Mouse (Mus musculus) bone marrow, adult 2 months (tissue): Measurements from ENCODE around the gene Myo15b. TPM values are rescaled to one million over a fixed set of nuclear protein-coding genes. Genes with fewer than 3 reads are reported as not detected.

Experiments
- H3K27ac ChIP-seq: fragments of 200-500 bp; 2 replicates; pipeline ENCODE4 v1.5.1; 2012; ENCODE audit warnings: low read depth, mild to moderate bottlenecking, control low read depth, inconsistent platforms, low read length; ENCODE audit not compliant: control insufficient read depth, poor library complexity, insufficient read depth
- H3K4me1 ChIP-seq: fragments of 200-500 bp; 2 replicates; pipeline ENCODE4 v1.6.1; 2011; ENCODE audit warnings: low read length; ENCODE audit not compliant: control insufficient read depth, insufficient read depth
- H3K4me3 ChIP-seq: fragments of 200-500 bp; replicated peaks from 2 replicates; pipeline ENCODE3; 2011; ENCODE audit warnings: mild to moderate bottlenecking, low read depth, low read length, control low read depth; ENCODE audit not compliant: control insufficient read depth
- CTCF ChIP-seq: fragments of 200-500 bp; IDR thresholded peaks from 2 replicates; pipeline ENCODE4 v1.5.1; 2011; ENCODE audit warnings: low read length, control low read depth; ENCODE audit not compliant: control insufficient read depth, insufficient read depth
- POLR2A ChIP-seq: fragments of 200-500 bp; IDR thresholded peaks from 2 replicates; pipeline ENCODE4 v1.6.1; 2011; ENCODE audit warnings: low read depth, mild to moderate bottlenecking, control low read depth, low read length, borderline replicate concordance; ENCODE audit not compliant: control insufficient read depth
- whole genome bisulfite sequencing: fragments of 180-500 bp; shearing (Covaris S2); methylation state at CpG from one replicate; pipeline ENCODE4 v1.1.7; 2018; 5-methylcytosine and 5-hydroxymethylcytosine counted together
- polyA plus RNA-seq: library from polyadenylated mRNA; stranded (reverse); fragments of >200 nt; gene quantifications from 2 replicates; pipeline ENCODE4 v1.2.4, GENCODE M21; 2011; ENCODE audit warnings: low replicate concordance; ENCODE audit not compliant: missing spikeins, insufficient read depth, insufficient read length

Gene Myo15b
- polyA plus RNA-seq, 1 experiment = 0.57 TPM

- H3K27ac ChIP-seq = peak within 1 kb of the TSS; percentile 64
- TF ChIP-seq CTCF = peak; percentile 99
- no peak; the same call in 1 of the 2 replicates for TF ChIP-seq POLR2A
- peak within 1 kb of the TSS; percentile 83 for H3K4me3 ChIP-seq
- under 1% methylated on average over 44 of the region's 44 CpGs for WGBS
- H3K4me1 ChIP-seq = 0 out of 2 replicates have a peak, but pooled peaks cover 2% of the 10 kb centered on the region
Observed at GRCm38 (mm10) chr11:115813507-115814296, 44.5 kb upstream of the Myo15b start, which contains the start of gene Caskin2. TSS of gene Caskin2 (minus strand) at chr11:115813639.

DNA sequence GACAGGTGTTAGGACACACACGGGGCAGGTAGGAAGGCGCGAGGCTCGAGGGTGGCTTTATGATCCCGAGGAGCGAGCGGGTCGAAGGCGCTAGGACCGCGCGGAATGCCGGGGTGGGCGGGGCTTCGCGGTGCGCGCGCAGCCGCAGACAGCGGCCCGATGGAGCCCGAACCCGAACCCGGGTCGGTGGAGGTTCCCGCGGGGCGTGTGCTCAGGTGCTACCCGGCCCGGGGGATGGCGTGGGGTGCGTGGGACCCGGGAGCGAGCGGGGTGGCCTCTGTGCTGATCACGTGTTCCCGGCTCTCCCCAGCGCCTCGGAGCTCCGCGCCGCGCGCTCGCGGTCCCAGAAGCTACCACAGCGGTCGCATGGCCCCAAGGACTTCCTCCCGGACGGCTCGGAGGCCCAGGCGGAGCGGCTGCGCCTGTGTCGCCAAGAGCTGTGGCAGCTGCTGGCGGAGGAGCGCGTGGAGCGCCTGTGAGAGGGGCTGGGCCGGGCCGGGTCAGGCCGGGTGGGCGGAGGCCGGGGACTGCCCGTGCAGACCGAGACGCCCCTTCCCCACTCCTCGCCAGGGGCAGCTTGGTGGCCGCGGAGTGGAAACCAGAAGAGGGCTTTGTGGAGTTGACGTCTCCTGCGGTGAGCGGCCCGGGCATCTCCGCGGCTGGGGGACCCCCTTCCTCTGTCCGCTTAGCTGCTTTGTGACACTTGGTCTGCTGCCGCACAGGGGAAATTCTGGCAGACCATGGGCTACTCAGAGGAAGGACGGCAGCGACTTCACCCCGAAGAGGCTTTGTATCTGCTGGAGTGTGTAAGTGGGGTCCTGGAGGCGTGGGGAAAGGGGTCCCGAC, 43.4 kb upstream of the Myo15b start, which contains the start of gene Tsen54:
Gene Tsen54, plus strand, starts transcription at position 120 of the 846 bp plus-strand sequence.
- Histone ChIP-seq H3K4me1 (0 out of 2 replicates have a peak, but pooled peaks cover 2% of the 10 kb centered on the region), H3K4me3 (peak within 1 kb of the TSS; percentile 83), H3K27ac (peak within 1 kb of the TSS; percentile 64)
- WGBS = 2% methylated on average over 84 of the region's 84 CpGs
- TF ChIP-seq CTCF (no peak), POLR2A (peak; percentile 57; the same call in 1 of the 2 replicates)

DNA sequence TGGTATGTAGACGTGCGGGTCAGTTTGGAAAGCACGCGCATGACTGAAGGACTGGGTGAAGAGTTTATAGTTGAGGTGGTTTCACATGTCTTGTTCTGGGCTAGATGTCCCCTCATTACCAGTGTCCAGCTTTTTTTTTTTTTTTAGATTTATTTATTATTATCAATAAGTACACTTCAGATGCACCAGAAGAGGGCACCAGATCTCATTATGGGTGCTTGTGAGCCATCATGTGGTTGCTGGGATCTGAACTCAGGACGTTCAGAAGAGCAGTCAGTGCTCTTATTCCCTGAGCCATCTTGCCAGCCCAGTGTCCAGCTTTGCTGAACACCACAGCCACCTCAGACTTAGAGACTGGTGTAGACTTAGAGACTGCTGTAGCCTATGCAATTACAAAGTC, 40.9 kb upstream of the Myo15b start:
- 84% methylated on average over 5 of the region's 5 CpGs for WGBS
- TF ChIP-seq CTCF = no peak
- TF ChIP-seq POLR2A = no peak
- 0 out of 2 replicates have a peak, but pooled peaks cover 2% of the 10 kb centered on the region for H3K4me1 ChIP-seq
- no peak overlapping the region for H3K4me3 ChIP-seq
- no peak overlapping the region for H3K27ac ChIP-seq

DNA sequence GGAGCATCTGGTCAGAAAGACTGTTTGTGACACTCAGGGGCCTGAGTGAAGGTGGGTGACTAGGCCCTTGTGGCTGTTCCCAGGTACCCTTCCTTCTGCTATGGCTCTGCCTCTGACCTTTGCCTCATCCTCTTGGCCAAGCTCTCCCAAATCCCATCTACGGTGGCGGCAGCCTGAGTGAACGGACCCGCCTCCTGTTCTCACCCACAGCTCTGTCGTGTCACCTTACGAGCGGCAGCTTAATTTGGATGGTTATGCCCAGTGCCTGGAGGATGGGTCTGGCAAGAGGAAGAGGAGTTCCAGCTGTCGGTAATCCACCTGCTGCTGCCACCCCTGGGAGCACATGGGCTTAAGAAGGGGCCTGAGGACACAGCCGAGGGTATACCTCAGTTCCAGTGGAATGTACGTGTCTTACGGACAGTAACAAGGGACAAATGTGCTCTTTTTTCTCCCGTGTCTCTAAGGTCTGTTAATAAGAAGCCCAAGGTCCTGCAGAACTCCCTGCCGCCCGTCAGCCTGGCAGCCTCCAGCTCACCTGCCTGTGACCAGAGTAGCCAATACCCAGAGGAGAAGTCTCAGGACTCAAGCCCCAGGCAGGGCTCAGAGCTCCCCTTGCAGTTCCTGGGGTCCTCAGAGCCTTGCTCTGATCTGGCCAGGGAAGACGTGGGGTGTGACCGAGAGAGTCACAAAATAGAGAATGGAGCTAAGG, 38.1 kb upstream of the Myo15b start:
- TF ChIP-seq POLR2A (no peak), CTCF (no peak)
- peaks cover 2% of the 10 kb centered on the region; the same call in 1 of the 2 replicates for H3K4me1 ChIP-seq
- 92% methylated on average over 16 of the region's 16 CpGs for whole genome bisulfite sequencing
- no peak overlapping the region for H3K27ac ChIP-seq
- no peak overlapping the region for H3K4me3 ChIP-seq

DNA sequence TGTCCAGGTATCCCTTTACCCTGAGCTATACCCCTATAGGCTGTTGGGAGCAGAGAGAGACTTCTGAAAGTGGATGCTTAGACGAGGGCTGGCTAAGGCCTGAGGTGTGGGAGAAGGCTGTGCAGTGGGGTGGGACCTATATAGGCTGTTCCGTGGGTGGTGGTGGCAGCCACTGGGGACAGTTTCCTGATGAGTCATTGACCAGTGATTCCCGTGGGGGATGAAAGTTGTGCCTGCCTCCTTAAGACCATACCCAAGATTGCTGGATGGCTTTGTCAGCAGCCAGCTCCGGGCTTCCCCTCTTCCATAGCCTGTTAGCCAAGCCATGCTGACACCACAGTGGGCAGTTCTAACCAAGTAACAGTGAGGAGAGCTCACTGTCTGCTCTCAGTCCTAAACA, 37.2 kb upstream of the Myo15b start:
- Histone ChIP-seq H3K4me3 (no peak overlapping the region), H3K4me1 (no peaks in the 10 kb centered on the region; the same call in 1 of the 2 replicates), H3K27ac (no peak overlapping the region)
- no peak for TF ChIP-seq CTCF
- TF ChIP-seq POLR2A = no peak
- WGBS = 57% methylated on average over 4 of the region's 4 CpGs

GRCm38 (mm10) chr11:115823774-115824740, 34.1 kb upstream of the Myo15b start, which contains the start of gene Llgl2:
TSS of gene Llgl2 (plus strand) at chr11:115824049.
- WGBS = 1% methylated on average over 87 of the region's 87 CpGs
- Histone ChIP-seq H3K27ac (peak within 1 kb of the TSS; percentile 4; the same call in 1 of the 2 replicates), H3K4me3 (peak within 1 kb of the TSS; percentile 67), H3K4me1 (no peaks in the 10 kb centered on the region; the same call in 1 of the 2 replicates)
- peak; percentile 63; the same call in 1 of the 2 replicates for TF ChIP-seq POLR2A
- TF ChIP-seq CTCF = no peak

GRCm38 (mm10) chr11:115824813-115825212, 33.4 kb upstream of the Myo15b start:
- Histone ChIP-seq H3K4me3 (no peak overlapping the region), H3K4me1 (no peaks in the 10 kb centered on the region; the same call in 1 of the 2 replicates), H3K27ac (no peak overlapping the region)
- TF ChIP-seq CTCF = no peak
- TF ChIP-seq POLR2A = no peak
- 31% methylated on average over 11 of the region's 11 CpGs for WGBS

- TF ChIP-seq POLR2A (no peak), CTCF (no peak)
- Histone ChIP-seq H3K4me1 (no peaks in the 10 kb centered on the region; the same call in 1 of the 2 replicates), H3K4me3 (no peak overlapping the region), H3K27ac (no peak overlapping the region)
- WGBS = 89% methylated on average over 5 of the region's 5 CpGs
Observed at GRCm38 (mm10) chr11:115826487-115826886, 31.7 kb upstream of the Myo15b start.
